Mouse (Mus musculus): ENCODE measurements around the gene Cmtm6. TPM values are rescaled to one million over a fixed set of nuclear protein-coding genes. Genes with fewer than 3 reads are reported as not detected.

Cmtm6 gene
- polyA plus RNA-seq, 1 experiment = 10.3 TPM

- Histone ChIP-seq H3K4me1 (peaks cover 38% of the 10 kb centered on the region), H3K36me3 (replicated peaks; ENCODE audit: low read length) (no peaks in the 10 kb centered on the region), H3K4me3 (replicated peaks) (no peak overlapping the region), H3K9me3 (no peaks in the 10 kb centered on the region), H3K27me3 (replicated peaks) (peaks cover 45% of the 10 kb centered on the region)
- no peak for TF ChIP-seq GATA1 (IDR thresholded peaks at IDR 0.05; ENCODE audit: borderline replicate concordance, low read length)
- TF ChIP-seq FLI1 (IDR thresholded peaks at IDR 0.05; ENCODE audit: low read length) = no peak
These were observed 62.9 kb downstream of the Cmtm6 start for GRCm38 (mm10) chr9:114793764-114794295.

- no peak overlapping the region for H3K4me3 ChIP-seq (replicated peaks)
- TF ChIP-seq FLI1 (IDR thresholded peaks at IDR 0.05; ENCODE audit: low read length) (no peak), GATA1 (IDR thresholded peaks at IDR 0.05; ENCODE audit: borderline replicate concordance, low read length) (no peak)
- peaks cover 49% of the 10 kb centered on the region for H3K27me3 ChIP-seq (replicated peaks)
- H3K4me1 ChIP-seq = peaks cover 34% of the 10 kb centered on the region
- H3K36me3 ChIP-seq (replicated peaks; ENCODE audit: low read length) = no peaks in the 10 kb centered on the region
- H3K9me3 ChIP-seq = no peaks in the 10 kb centered on the region
These were observed 63.6 kb downstream of the Cmtm6 start for GRCm38 (mm10) chr9:114794491-114794890.

- peaks cover 15% of the 10 kb centered on the region for H3K4me1 ChIP-seq
- no peak overlapping the region for H3K4me3 ChIP-seq (replicated peaks)
- no peak for TF ChIP-seq GATA1 (IDR thresholded peaks at IDR 0.05; ENCODE audit: borderline replicate concordance, low read length)
- no peak for TF ChIP-seq FLI1 (IDR thresholded peaks at IDR 0.05; ENCODE audit: low read length)
- peaks cover 51% of the 10 kb centered on the region for H3K27me3 ChIP-seq (replicated peaks)
- no peaks in the 10 kb centered on the region for H3K9me3 ChIP-seq
- no peaks in the 10 kb centered on the region for H3K36me3 ChIP-seq (replicated peaks; ENCODE audit: low read length)
These were observed 65.6 kb downstream of the Cmtm6 start for GRCm38 (mm10) chr9:114796473-114797050.

GRCm38 (mm10) chr9:114797329-114798004, 66.6 kb downstream of the Cmtm6 start:
- Histone ChIP-seq H3K27me3 (replicated peaks) (peaks cover 51% of the 10 kb centered on the region), H3K9me3 (peaks cover 4% of the 10 kb centered on the region), H3K36me3 (replicated peaks; ENCODE audit: low read length) (no peaks in the 10 kb centered on the region), H3K4me1 (peaks cover 15% of the 10 kb centered on the region), H3K4me3 (replicated peaks) (no peak overlapping the region)
- TF ChIP-seq FLI1 (IDR thresholded peaks at IDR 0.05; ENCODE audit: low read length) (no peak), GATA1 (IDR thresholded peaks at IDR 0.05; ENCODE audit: borderline replicate concordance, low read length) (no peak)

- Histone ChIP-seq H3K9me3 (peaks cover 4% of the 10 kb centered on the region), H3K4me1 (peaks cover 15% of the 10 kb centered on the region), H3K4me3 (replicated peaks) (no peak overlapping the region), H3K36me3 (replicated peaks; ENCODE audit: low read length) (no peaks in the 10 kb centered on the region), H3K27me3 (replicated peaks) (peaks cover 54% of the 10 kb centered on the region)
- TF ChIP-seq GATA1 (IDR thresholded peaks at IDR 0.05; ENCODE audit: borderline replicate concordance, low read length) (no peak), FLI1 (IDR thresholded peaks at IDR 0.05; ENCODE audit: low read length) (no peak)
These were observed 67.9 kb downstream of the Cmtm6 start for GRCm38 (mm10) chr9:114798845-114799244.

Other genes with a start within 250 kb of the Cmtm6 start
- gene Ccr4, start 226.2 kb upstream of the Cmtm6 start, polyA plus RNA-seq (2012; ENCODE audit: insufficient read depth, low replicate concordance) = not detected in 2 replicates
- not detected in 2 replicates for gene C130032M10Rik, start 215.4 kb upstream of the Cmtm6 start, polyA plus RNA-seq (2012; ENCODE audit: insufficient read depth, low replicate concordance)
- gene Trim71, start 166.7 kb upstream of the Cmtm6 start, polyA plus RNA-seq (2012; ENCODE audit: insufficient read depth, low replicate concordance) = 0.28 TPM in 1 of 2 replicates, not detected in the other
- gene Cnot10, start 90.9 kb upstream of the Cmtm6 start, polyA plus RNA-seq (2012; ENCODE audit: insufficient read depth, low replicate concordance) = 7.8 and 9.6 TPM in 2 replicates
- gene Dync1li1, start 42.3 kb upstream of the Cmtm6 start, polyA plus RNA-seq (2012; ENCODE audit: insufficient read depth, low replicate concordance) = 12.7 and 15.1 TPM in 2 replicates
- 103 and 110 TPM in 2 replicates for gene Cmtm7, start 50.7 kb downstream of the Cmtm6 start, polyA plus RNA-seq (2012; ENCODE audit: insufficient read depth, low replicate concordance)
- 3.0 TPM in 1 of 2 replicates, not detected in the other for gene Cmtm8, start 113.0 kb downstream of the Cmtm6 start, polyA plus RNA-seq (2012; ENCODE audit: insufficient read depth, low replicate concordance)
- gene Gpd1l, start 202.9 kb downstream of the Cmtm6 start, polyA plus RNA-seq (2012; ENCODE audit: insufficient read depth, low replicate concordance) = 3.8 TPM in 1 of 2 replicates, not detected in the other
- 0.25 and 1.2 TPM in 2 replicates for gene Osbpl10, start 247.5 kb downstream of the Cmtm6 start, polyA plus RNA-seq (2012; ENCODE audit: insufficient read depth, low replicate concordance)

Data from megakaryocyte, embryonic 14.5 days (primary cell).